Mouse (Mus musculus) lung, postnatal 0 days (tissue): ENCODE measurements around the gene Tekt4.

Source experiments
- CTCF ChIP-seq: IDR thresholded peaks from 2 replicates; pipeline ENCODE4 v1.5.1; 2016; ENCODE audit warnings: antibody characterized with exemption, mild to moderate bottlenecking
- EP300 ChIP-seq: IDR thresholded peaks from 2 replicates; pipeline ENCODE4 v1.6.1; 2016; ENCODE audit warnings: antibody characterized with exemption, mild to moderate bottlenecking, control low read depth

- TF ChIP-seq CTCF: no peak
- no peak for TF ChIP-seq EP300
These were observed 13.4 kb downstream of the Tekt4 start for GRCm38 (mm10) chr17:25467781-25468180.
